Mouse (Mus musculus) C2C12 (cell line): ENCODE data around the gene 0610030E20Rik. TPM values are rescaled to one million over a fixed set of nuclear protein-coding genes. Genes with fewer than 3 reads are reported as not detected.

Source experiments
- H3K27me3 ChIP-seq: one replicate; pipeline ENCODE4 v1.6.1; 2011; ENCODE audit not compliant: control insufficient read depth, insufficient read depth, insufficient read length
- H3K36me3 ChIP-seq: one replicate; pipeline ENCODE4 v1.6.1; 2011; ENCODE audit not compliant: control insufficient read depth, insufficient read depth
- H3K4me3 ChIP-seq: one replicate; pipeline ENCODE4 v1.5.1; 2011; ENCODE audit warnings: mild to moderate bottlenecking, control low read depth; ENCODE audit not compliant: poor library complexity, insufficient read depth, severe bottlenecking
- H3K79me2 ChIP-seq: one replicate; pipeline ENCODE4 v1.6.1; 2011; ENCODE audit not compliant: control insufficient read depth, insufficient read depth
- H3K79me3 ChIP-seq: one replicate; pipeline ENCODE4 v1.6.1; 2011; ENCODE audit warnings: low read depth, control low read depth
- H3ac ChIP-seq: one replicate; pipeline ENCODE3; 2011; ENCODE audit warnings: low read depth; ENCODE audit not compliant: control insufficient read depth, insufficient read length
- CEBPB ChIP-seq: IDR thresholded peaks from one replicate; pipeline ENCODE4 v1.6.1; 2011; ENCODE audit warnings: low read depth, mild to moderate bottlenecking, control low read depth, moderate library complexity
- CTCF ChIP-seq: IDR thresholded peaks from one replicate; pipeline ENCODE4 v1.5.1; 2011; ENCODE audit not compliant: control insufficient read depth, insufficient read depth, insufficient read length
- FOSL1 ChIP-seq: IDR thresholded peaks from one replicate; pipeline ENCODE4 v1.8.0; 2011; ENCODE audit warnings: mild to moderate bottlenecking, low read length; ENCODE audit not compliant: poor library complexity, insufficient read depth, severe bottlenecking
- MAX ChIP-seq: IDR thresholded peaks from one replicate; pipeline ENCODE4 v1.6.1; 2011; ENCODE audit warnings: mild to moderate bottlenecking, control low read depth
- MYOD1 ChIP-seq: IDR thresholded peaks from one replicate; pipeline ENCODE4 v1.6.1; 2011; ENCODE audit warnings: low read depth; ENCODE audit not compliant: control insufficient read depth, insufficient read length
- MYOG ChIP-seq: IDR thresholded peaks from one replicate; pipeline ENCODE4 v1.6.1; 2011; ENCODE audit not compliant: control insufficient read depth, insufficient read length; ENCODE audit errors: extremely low read depth
- USF1 ChIP-seq: IDR thresholded peaks from one replicate; pipeline ENCODE4 v1.6.1; 2011; ENCODE audit warnings: low read depth, mild to moderate bottlenecking, control low read depth, moderate library complexity
- polyA plus RNA-seq: library from polyadenylated mRNA; unstranded; fragments of >200 nt; fragmentation: generic; extraction: Trizol; gene quantifications from one replicate; pipeline ENCODE4 v1.2.1, GENCODE M21; 2012; ENCODE audit warnings: missing spikeins

0610030E20Rik gene
- polyA plus RNA-seq, 1 experiment, result 5.2 TPM

GRCm38 (mm10) chr6:72367460-72367974 is 20.4 kb downstream of the 0610030E20Rik start:
- TF ChIP-seq CEBPB (no peak), MAX (no peak), MYOG (no peak), FOSL1 (no peak), USF1 (no peak), MYOD1 (no peak), CTCF (no peak)
- Histone ChIP-seq H3K79me2 (no peaks in the 10 kb centered on the region), H3ac (no peak overlapping the region), H3K27me3 (no peaks in the 10 kb centered on the region), H3K79me3 (no peaks in the 10 kb centered on the region), H3K4me3 (no peak overlapping the region), H3K36me3 (no peaks in the 10 kb centered on the region)

- Histone ChIP-seq H3K4me3 (no peak overlapping the region), H3K79me3 (no peaks in the 10 kb centered on the region), H3K79me2 (no peaks in the 10 kb centered on the region), H3K36me3 (no peaks in the 10 kb centered on the region), H3K27me3 (no peaks in the 10 kb centered on the region), H3ac (no peak overlapping the region)
- TF ChIP-seq MYOD1 (no peak), MAX (no peak), MYOG (no peak), USF1 (no peak), CEBPB (no peak), CTCF (no peak), FOSL1 (no peak)
Measured at GRCm38 (mm10) chr6:72369557-72369956, 22.4 kb downstream of the 0610030E20Rik start.

- no peaks in the 10 kb centered on the region for H3K79me3 ChIP-seq
- H3K4me3 ChIP-seq, result no peak overlapping the region
- TF ChIP-seq USF1 (no peak), MAX (no peak), FOSL1 (no peak), MYOD1 (no peak), CEBPB (no peak), MYOG (no peak), CTCF (no peak)
Measured at GRCm38 (mm10) chr6:72370091-72370490, 23.0 kb downstream of the 0610030E20Rik start.

GRCm38 (mm10) chr6:72371147-72371546 is 24.0 kb downstream of the 0610030E20Rik start:
- Histone ChIP-seq H3K79me2 (no peaks in the 10 kb centered on the region), H3K27me3 (no peaks in the 10 kb centered on the region), H3K36me3 (no peaks in the 10 kb centered on the region), H3ac (no peak overlapping the region), H3K79me3 (no peaks in the 10 kb centered on the region), H3K4me3 (no peak overlapping the region)
- TF ChIP-seq CTCF, result no peak
- TF ChIP-seq MYOD1, result peak; percentile 60

More at GRCm38 (mm10) chr6:72370091-72370490, 23.0 kb downstream of the 0610030E20Rik start:
- Histone ChIP-seq H3K79me2 (no peaks in the 10 kb centered on the region), H3ac (no peak overlapping the region), H3K36me3 (no peaks in the 10 kb centered on the region), H3K27me3 (no peaks in the 10 kb centered on the region)

- Histone ChIP-seq H3ac (no peak overlapping the region), H3K79me3 (no peaks in the 10 kb centered on the region), H3K27me3 (no peaks in the 10 kb centered on the region), H3K36me3 (no peaks in the 10 kb centered on the region), H3K79me2 (no peaks in the 10 kb centered on the region), H3K4me3 (no peak overlapping the region)
- TF ChIP-seq MAX, result no peak
Measured at GRCm38 (mm10) chr6:72371571-72371970, 24.5 kb downstream of the 0610030E20Rik start.

- H3K27me3 ChIP-seq, result no peaks in the 10 kb centered on the region
- H3K79me3 ChIP-seq, result peaks cover 3% of the 10 kb centered on the region
- peaks cover under 1% of the 10 kb centered on the region for H3K79me2 ChIP-seq
- H3ac ChIP-seq, result no peak overlapping the region
- TF ChIP-seq CEBPB, result no peak
- TF ChIP-seq MYOD1, result no peak
- no peak for TF ChIP-seq CTCF
- no peak for TF ChIP-seq MYOG
- no peak for TF ChIP-seq MAX
- TF ChIP-seq USF1, result no peak
- TF ChIP-seq FOSL1, result no peak
- no peak overlapping the region for H3K4me3 ChIP-seq
- H3K36me3 ChIP-seq, result no peaks in the 10 kb centered on the region
Measured at GRCm38 (mm10) chr6:72373184-72373583, 26.1 kb downstream of the 0610030E20Rik start.
